Mouse (Mus musculus) MEL (cell line): Measurements from ENCODE around the gene Il9r. TPM values are rescaled to one million over a fixed set of nuclear protein-coding genes. Genes with fewer than 3 reads are reported as not detected.

Experiments used
- DNase-seq: peaks from one replicate; pipeline ENCODE4 v3.0.0; 2011; ENCODE audit warnings: low read depth, low spot score
- H3K27ac ChIP-seq: 2 replicates; pipeline ENCODE4 v1.5.1; 2012; ENCODE audit warnings: low read depth, mild to moderate bottlenecking, control low read depth, low read length, moderate library complexity; ENCODE audit not compliant: control insufficient read depth
- H3K27me3 ChIP-seq, 2 experiments: fragments of 150-350 bp in 1 of 2; sonication (generic) in 1 of 2; 2 replicates each; pipeline ENCODE4 v1.6.1; 2012; ENCODE audit warnings: low read length in 2 of 2, mild to moderate bottlenecking in 2 of 2, improper control_type of control experiment in 1 of 2, moderate library complexity in 1 of 2; ENCODE audit not compliant: insufficient read depth in 2 of 2, control insufficient read depth in 1 of 2
- H3K36me3 ChIP-seq, 2 experiments: 2 replicates each; pipeline ENCODE4 v1.6.1; 2012 to 2014; ENCODE audit warnings: low read length in 2 of 2, improper control_type of control experiment in 1 of 2, inconsistent platforms in 1 of 2, mild to moderate bottlenecking in 1 of 2; ENCODE audit not compliant: insufficient read depth in 2 of 2, control insufficient read depth in 1 of 2
- H3K4me1 ChIP-seq, 2 experiments: fragments of 150-350 bp in 1 of 2; sonication (generic) in 1 of 2; 2 replicates each; pipeline ENCODE4 v1.6.1; 2012; ENCODE audit warnings: low read length in 2 of 2, improper control_type of control experiment in 1 of 2, mild to moderate bottlenecking in 1 of 2; ENCODE audit not compliant: insufficient read depth in 2 of 2, control insufficient read depth in 1 of 2
- H3K4me3 ChIP-seq, 2 experiments: fragments of 150-350 bp in 1 of 2; sonication (generic) in 1 of 2; 2 replicates each; pipeline ENCODE4 v1.5.1; 2012; ENCODE audit warnings: low read depth in 2 of 2, low read length in 2 of 2, mild to moderate bottlenecking in 2 of 2, moderate library complexity in 2 of 2, control low read depth in 1 of 2, improper control_type of control experiment in 1 of 2; ENCODE audit not compliant: control insufficient read depth in 1 of 2, insufficient read depth in 1 of 2
- H3K79me2 ChIP-seq: 2 replicates; pipeline ENCODE4 v1.6.1; 2012; ENCODE audit warnings: mild to moderate bottlenecking, low read length, moderate library complexity; ENCODE audit not compliant: control insufficient read depth, poor library complexity, insufficient read depth
- H3K9ac ChIP-seq: 2 replicates; pipeline ENCODE4 v1.6.1; 2012; ENCODE audit warnings: low read depth, mild to moderate bottlenecking, control low read depth, low read length, moderate library complexity; ENCODE audit not compliant: control insufficient read depth, poor library complexity, severe bottlenecking
- H3K9me3 ChIP-seq: fragments of 150-350 bp; sonication (generic); replicated peaks from 2 replicates; pipeline ENCODE4 v1.6.1; 2012; ENCODE audit warnings: mild to moderate bottlenecking, low read length, improper control_type of control experiment, moderate library complexity; ENCODE audit not compliant: insufficient read depth
- CHD1 ChIP-seq: IDR thresholded peaks from 2 replicates; pipeline ENCODE4 v1.6.1; 2012; ENCODE audit warnings: low read depth, mild to moderate bottlenecking, inconsistent platforms, low read length, improper control_type of control experiment
- CTCF ChIP-seq, 3 experiments: IDR thresholded peaks in 2 of 3; conservative IDR thresholded peaks in 1 of 3; 2 replicates each; pipeline ENCODE4 v1.5.1; 2011 to 2012; ENCODE audit warnings: low read length in 3 of 3, low read depth in 2 of 3, mild to moderate bottlenecking in 2 of 3, improper control_type of control experiment in 1 of 3, inconsistent platforms in 1 of 3, mixed read lengths in 1 of 3, moderate library complexity in 1 of 3; ENCODE audit not compliant: control insufficient read depth in 1 of 3, insufficient read depth in 1 of 3, poor library complexity in 1 of 3, severe bottlenecking in 1 of 3
- E2F4 ChIP-seq: IDR thresholded peaks from 2 replicates; pipeline ENCODE4 v1.6.1; 2011; ENCODE audit warnings: low read depth, low read length, improper control_type of control experiment, borderline replicate concordance
- ELF1 ChIP-seq: IDR thresholded peaks from 2 replicates; pipeline ENCODE4 v1.6.1; 2014; ENCODE audit warnings: low read depth, mild to moderate bottlenecking, inconsistent platforms, low read length, improper control_type of control experiment, moderate library complexity
- EP300 ChIP-seq, 2 experiments: IDR thresholded peaks; 2 replicates each; pipeline ENCODE4 v1.6.1; 2011; ENCODE audit warnings: improper control_type of control experiment in 2 of 2, low read length in 2 of 2, low read depth in 1 of 2, mild to moderate bottlenecking in 1 of 2
- ETS1 ChIP-seq: IDR thresholded peaks from 2 replicates; pipeline ENCODE4 v1.6.1; 2012; ENCODE audit warnings: low read depth, mild to moderate bottlenecking, inconsistent platforms, low read length, improper control_type of control experiment, moderate library complexity
- GABPA ChIP-seq: IDR thresholded peaks from 2 replicates; pipeline ENCODE4 v1.6.1; 2012; ENCODE audit warnings: low read depth, mild to moderate bottlenecking, inconsistent platforms, low read length, improper control_type of control experiment, moderate library complexity
- GATA1 ChIP-seq: IDR thresholded peaks from 2 replicates; pipeline ENCODE4 v1.6.1; 2011; ENCODE audit warnings: low read depth, low read length, improper control_type of control experiment
- HCFC1 ChIP-seq: IDR thresholded peaks from 2 replicates; pipeline ENCODE4 v1.6.1; 2012; ENCODE audit warnings: low read depth, mild to moderate bottlenecking, inconsistent platforms, low read length, improper control_type of control experiment, moderate library complexity
- JUND ChIP-seq: IDR thresholded peaks from 2 replicates; pipeline ENCODE4 v1.6.1; 2011; ENCODE audit warnings: low read depth, mild to moderate bottlenecking, improper control_type of control experiment, low read length
- MAFK ChIP-seq: IDR thresholded peaks from 2 replicates; pipeline ENCODE4 v1.6.1; 2011; ENCODE audit warnings: low read depth, mild to moderate bottlenecking, low read length, improper control_type of control experiment, borderline replicate concordance
- MAX ChIP-seq: IDR thresholded peaks from 2 replicates; pipeline ENCODE4 v1.6.1; 2011; ENCODE audit warnings: low read length, improper control_type of control experiment
- MAZ ChIP-seq: IDR thresholded peaks from 2 replicates; pipeline ENCODE4 v1.6.1; 2012; ENCODE audit warnings: low read depth, mild to moderate bottlenecking, inconsistent platforms, low read length, improper control_type of control experiment
- MXI1 ChIP-seq: IDR thresholded peaks from 2 replicates; pipeline ENCODE4 v1.6.1; 2011; ENCODE audit warnings: mild to moderate bottlenecking, low read depth, low read length, improper control_type of control experiment
- MYB ChIP-seq: IDR thresholded peaks from 2 replicates; pipeline ENCODE4 v1.6.1; 2011; ENCODE audit warnings: mild to moderate bottlenecking, low read depth, low read length, improper control_type of control experiment
- MYC ChIP-seq: IDR thresholded peaks from 2 replicates; pipeline ENCODE4 v1.6.1; 2011; ENCODE audit warnings: low read depth, mild to moderate bottlenecking, low read length, improper control_type of control experiment, moderate library complexity
- NELFE ChIP-seq: IDR thresholded peaks from 2 replicates; pipeline ENCODE4 v1.6.1; 2011; ENCODE audit warnings: low read depth, low read length, improper control_type of control experiment
- POLR2AphosphoS2 ChIP-seq: IDR thresholded peaks from 2 replicates; pipeline ENCODE4 v1.6.1; 2011; ENCODE audit warnings: low read length, improper control_type of control experiment
- RAD21 ChIP-seq: IDR thresholded peaks from 2 replicates; pipeline ENCODE4 v1.6.1; 2011; ENCODE audit warnings: mild to moderate bottlenecking, low read depth, low read length, improper control_type of control experiment
- RCOR1 ChIP-seq: IDR thresholded peaks from 2 replicates; pipeline ENCODE4 v1.6.1; 2012; ENCODE audit warnings: low read depth, mild to moderate bottlenecking, inconsistent platforms, low read length, improper control_type of control experiment
- SIN3A ChIP-seq: IDR thresholded peaks from 2 replicates; pipeline ENCODE4 v1.6.1; 2012; ENCODE audit warnings: low read length, improper control_type of control experiment, inconsistent platforms
- SMC3 ChIP-seq: IDR thresholded peaks from 2 replicates; pipeline ENCODE4 v1.6.1; 2011; ENCODE audit warnings: low read depth, low read length, improper control_type of control experiment
- TAL1 ChIP-seq: IDR thresholded peaks from 2 replicates; pipeline ENCODE4 v1.6.1; 2012; ENCODE audit warnings: mild to moderate bottlenecking, inconsistent platforms, low read length, moderate library complexity, mixed read lengths
- TBP ChIP-seq: IDR thresholded peaks from 2 replicates; pipeline ENCODE4 v1.8.0; 2011; ENCODE audit warnings: low read depth, low read length, improper control_type of control experiment
- TCF12 ChIP-seq: IDR thresholded peaks from 2 replicates; pipeline ENCODE4 v1.6.1; 2014; ENCODE audit warnings: low read depth, mild to moderate bottlenecking, inconsistent platforms, low read length, improper control_type of control experiment, moderate library complexity
- UBTF ChIP-seq: IDR thresholded peaks from 2 replicates; pipeline ENCODE4 v1.6.1; 2012; ENCODE audit warnings: low read depth, mild to moderate bottlenecking, inconsistent platforms, low read length, improper control_type of control experiment, moderate library complexity, borderline replicate concordance; ENCODE audit not compliant: insufficient read depth
- USF1 ChIP-seq: IDR thresholded peaks from 2 replicates; pipeline ENCODE4 v1.6.1; 2014; ENCODE audit warnings: low read depth, mild to moderate bottlenecking, inconsistent platforms, low read length, improper control_type of control experiment, moderate library complexity
- USF2 ChIP-seq, 2 experiments: IDR thresholded peaks; 2 replicates each; pipeline ENCODE4 v1.6.1; 2011 to 2012; ENCODE audit warnings: improper control_type of control experiment in 2 of 2, low read length in 2 of 2, borderline replicate concordance in 1 of 2, inconsistent platforms in 1 of 2, low read depth in 1 of 2, mild to moderate bottlenecking in 1 of 2; ENCODE audit not compliant: insufficient read depth in 1 of 2
- ZC3H11A ChIP-seq: IDR thresholded peaks from 2 replicates; pipeline ENCODE4 v1.6.1; 2012; ENCODE audit warnings: low read depth, mild to moderate bottlenecking, inconsistent platforms, low read length, improper control_type of control experiment
- ZKSCAN1 ChIP-seq: IDR thresholded peaks from 2 replicates; pipeline ENCODE4 v1.6.1; 2012; ENCODE audit warnings: low read depth, mild to moderate bottlenecking, inconsistent platforms, low read length, improper control_type of control experiment, moderate library complexity
- ZMIZ1 ChIP-seq: IDR thresholded peaks from 2 replicates; pipeline ENCODE4 v1.6.1; 2012; ENCODE audit warnings: low read depth, mild to moderate bottlenecking, inconsistent platforms, low read length, improper control_type of control experiment, moderate library complexity
- ZNF384 ChIP-seq: IDR thresholded peaks from 2 replicates; pipeline ENCODE4 v1.6.1; 2012; ENCODE audit warnings: low read depth, mild to moderate bottlenecking, inconsistent platforms, low read length, improper control_type of control experiment
- polyA plus RNA-seq, 2 experiments: library from polyadenylated mRNA; stranded (reverse) in 1 of 2; unstranded in 1 of 2; fragments of >175 nt in 1 of 2; fragments of >200 nt in 1 of 2; gene quantifications; 2 replicates each; pipeline versions ENCODE4 v1.2.1 to v1.2.4; 2012; ENCODE audit warnings: low replicate concordance in 2 of 2, low read depth in 1 of 2; ENCODE audit not compliant: insufficient read length in 2 of 2, insufficient read depth in 1 of 2, missing spikeins in 1 of 2
- total RNA-seq: library from RNA; depleted of rRNA; stranded (reverse); fragments of 300-350 nt; gene quantifications from 2 replicates; pipeline ENCODE4 v1.2.3, GENCODE M21; 2012

The Il9r gene
- total and polyA plus RNA-seq, 3 experiments = 56.9 to 83.8 TPM; not detected in 1

- no peak overlapping the region for H3K27ac ChIP-seq
- DNase-seq = peak; percentile 52
- H3K4me1 ChIP-seq = peaks cover 23 to 44% of the 10 kb centered on the region in 2 experiments
- H3K79me2 ChIP-seq = no peaks in the 10 kb centered on the region
- H3K36me3 ChIP-seq = peaks cover 0 to 35% of the 10 kb centered on the region in 2 experiments; a peak in 2 of 4 replicates
- no peak overlapping the region for H3K9ac ChIP-seq
- no peaks in the 10 kb centered on the region for H3K27me3 ChIP-seq
- no peak overlapping the region for H3K4me3 ChIP-seq
- peak; percentile 79 for TF ChIP-seq ETS1
- 0 out of 2 replicates have a peak, but pooled peaks have one; percentile 25 for TF ChIP-seq SIN3A
- no peak for TF ChIP-seq E2F4
- TF ChIP-seq SMC3 = no peak
- TF ChIP-seq MYC = no peak
- TF ChIP-seq MAX = no peak
- TF ChIP-seq EP300 (IDR thresholded peaks at IDR 0.05; ENCODE audit: low read depth in 1 of 2, low read length in 2 of 2) = peak; percentile 49 to 64
- TF ChIP-seq RCOR1 = peak; percentile 42; the same call in 1 of the 2 replicates
- no peak for TF ChIP-seq CTCF (IDR thresholded peaks at IDR 0.05 in 2 of 3, conservative IDR thresholded peaks at IDR 0.05 in 1 of 3; ENCODE audit: control insufficient read depth in 1 of 3, insufficient read depth in 1 of 3, low read depth in 2 of 3, low read length in 3 of 3, poor library complexity in 1 of 3, severe bottlenecking in 1 of 3)
- no peak for TF ChIP-seq GABPA
- TF ChIP-seq USF2 (IDR thresholded peaks at IDR 0.05; ENCODE audit: borderline replicate concordance in 1 of 2, insufficient read depth in 1 of 2, low read depth in 1 of 2, low read length in 2 of 2) = no peak
- TF ChIP-seq TCF12 = peak; percentile 86
- TF ChIP-seq UBTF = no peak
- no peak for TF ChIP-seq ZC3H11A
- TF ChIP-seq GATA1 = peak; percentile 68
- no peak for TF ChIP-seq HCFC1
- TF ChIP-seq TBP = no peak
- TF ChIP-seq MXI1 = no peak
- TF ChIP-seq ELF1 = no peak
- TF ChIP-seq TAL1 = peak; percentile 47
- peak; percentile 44 for TF ChIP-seq USF1
- no peaks in the 10 kb centered on the region for H3K9me3 ChIP-seq
These were observed 42.1 kb upstream of the Il9r start for GRCm38 (mm10) chr11:32242209-32242608.

- Histone ChIP-seq H3K9ac (no peak overlapping the region), H3K27ac (no peak overlapping the region), H3K4me3 (no peak overlapping the region), H3K4me1 (peaks cover 16 to 38% of the 10 kb centered on the region in 2 experiments), H3K79me2 (no peaks in the 10 kb centered on the region), H3K27me3 (no peaks in the 10 kb centered on the region), H3K36me3 (peaks cover 0 to 30% of the 10 kb centered on the region in 2 experiments; a peak in 2 of 4 replicates), H3K9me3 (no peaks in the 10 kb centered on the region)
- TF ChIP-seq ZMIZ1 = no peak
- no peak for TF ChIP-seq POLR2AphosphoS2
- no peak for TF ChIP-seq MXI1
- TF ChIP-seq MYB = no peak
- no peak for TF ChIP-seq NELFE
- TF ChIP-seq ZKSCAN1 = no peak
- no peak for TF ChIP-seq RAD21
- no peak for TF ChIP-seq TBP
- TF ChIP-seq MYC = no peak
- no peak for TF ChIP-seq CHD1
- no peak for TF ChIP-seq SIN3A
- TF ChIP-seq ETS1 = no peak
- TF ChIP-seq ZNF384 = no peak
- TF ChIP-seq MAFK = no peak
- TF ChIP-seq ZC3H11A = no peak
- TF ChIP-seq SMC3 = no peak
- TF ChIP-seq GATA1 = no peak
- TF ChIP-seq JUND = no peak
- TF ChIP-seq MAZ = no peak
- TF ChIP-seq USF1 = no peak
- no peak for DNase-seq
These were observed 41.3 kb upstream of the Il9r start for GRCm38 (mm10) chr11:32241391-32241790.
